Mouse (Mus musculus): ENCODE data around the gene Mark3. TPM values are rescaled to one million over a fixed set of nuclear protein-coding genes. Genes with fewer than 3 reads are reported as not detected.
"Not testable (repeated sequence)": the region's sequence is repeated elsewhere in the genome, so short reads cannot be mapped to it uniquely, and the experiment has no call there.

Mark3 gene
- polyA plus RNA-seq, 1 experiment: 42.1 TPM

DNA sequence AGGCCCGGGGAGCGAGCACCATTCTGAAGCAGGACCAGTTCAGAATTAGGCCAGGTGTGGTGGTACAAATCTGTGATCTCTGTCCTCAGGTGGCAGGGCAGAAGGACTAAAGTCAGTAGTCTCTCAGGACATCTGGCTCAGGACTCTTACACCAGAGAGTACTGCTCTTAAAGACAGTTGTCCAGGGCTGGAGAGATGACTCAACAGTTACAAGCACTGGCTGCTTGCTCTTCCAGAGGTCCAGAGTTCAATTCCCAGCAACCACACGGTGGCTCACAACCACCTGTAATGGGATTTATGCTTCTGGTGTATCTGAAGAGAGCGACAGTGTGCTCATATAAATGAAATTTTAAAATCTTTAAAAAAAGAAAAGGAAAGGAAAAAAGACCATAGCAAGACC, 85.0 kb downstream of the Mark3 start:
- no peaks in the 10 kb centered on the region for H3K79me2 ChIP-seq (ENCODE audit: control insufficient read depth, insufficient read depth)
- no peaks in the 10 kb centered on the region for H3K27me3 ChIP-seq (ENCODE audit: control insufficient read depth, insufficient read depth, insufficient read length)
- H3ac ChIP-seq (ENCODE audit: control insufficient read depth, insufficient read length): no peak overlapping the region
- no peak overlapping the region for H3K4me2 ChIP-seq (ENCODE audit: low read depth)
- no peak overlapping the region for H3K4me3 ChIP-seq
- peaks cover 12% of the 10 kb centered on the region for H3K36me3 ChIP-seq (ENCODE audit: control insufficient read depth, insufficient read depth)
- TF ChIP-seq MYOG (IDR thresholded peaks at IDR 0.05; ENCODE audit: control insufficient read depth in 1 of 3, insufficient read depth in 1 of 3, insufficient read length in 2 of 3, low read depth in 2 of 3) (no peak), SRF (IDR thresholded peaks at IDR 0.05; ENCODE audit: control insufficient read depth, insufficient read length, low read depth) (no peak), REST (IDR thresholded peaks at IDR 0.05; ENCODE audit: insufficient read depth, insufficient read length) (no peak), POLR2AphosphoS2 (IDR thresholded peaks at IDR 0.05; ENCODE audit: insufficient read length, low read depth) (no peak), MAX (IDR thresholded peaks at IDR 0.05; ENCODE audit: low read depth) (no peak), MYOD1 (IDR thresholded peaks at IDR 0.05; ENCODE audit: control insufficient read depth in 1 of 3, insufficient read length in 2 of 3, low read depth in 2 of 3) (no peak), TCF12 (IDR thresholded peaks at IDR 0.05; ENCODE audit: insufficient read depth, poor library complexity, severe bottlenecking) (no peak), TCF3 (IDR thresholded peaks at IDR 0.05; ENCODE audit: insufficient read length, low read depth) (no peak), POLR2A (IDR thresholded peaks at IDR 0.05; ENCODE audit: insufficient read length, low read depth) (no peak), USF1 (IDR thresholded peaks at IDR 0.05; ENCODE audit: low read depth) (no peak), E2F4 (IDR thresholded peaks at IDR 0.05; ENCODE audit: insufficient read depth) (no peak), CEBPB (IDR thresholded peaks at IDR 0.05; ENCODE audit: insufficient read depth, poor library complexity, severe bottlenecking) (no peak)

DNA sequence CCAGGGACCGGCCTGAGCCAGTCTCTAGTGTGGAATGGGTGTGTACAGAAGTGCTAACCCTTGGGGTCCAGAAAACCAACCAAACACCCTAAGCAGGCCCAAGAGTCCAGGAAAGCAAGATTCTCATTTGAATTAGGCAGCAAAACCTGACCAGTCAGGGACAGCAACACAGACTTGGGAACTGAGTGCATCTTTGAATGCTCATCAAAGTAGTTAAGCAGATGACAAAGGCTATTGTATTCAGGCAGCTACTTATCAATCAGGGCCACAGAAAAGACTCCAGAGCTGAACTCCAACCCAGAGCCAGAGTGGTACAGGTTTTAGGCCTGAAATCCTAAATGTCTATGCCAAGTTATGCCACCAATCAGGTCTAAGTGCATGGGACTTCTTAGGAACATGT, 86.3 kb downstream of the Mark3 start:
- no peak overlapping the region for H3K4me2 ChIP-seq (ENCODE audit: low read depth)
- no peaks in the 10 kb centered on the region for H3K79me2 ChIP-seq (ENCODE audit: control insufficient read depth, insufficient read depth)
- no peak overlapping the region for H3ac ChIP-seq (ENCODE audit: control insufficient read depth, insufficient read length)
- no peaks in the 10 kb centered on the region for H3K27me3 ChIP-seq (ENCODE audit: control insufficient read depth, insufficient read depth, insufficient read length)
- no peak overlapping the region for H3K4me3 ChIP-seq
- peaks cover 2% of the 10 kb centered on the region for H3K36me3 ChIP-seq (ENCODE audit: control insufficient read depth, insufficient read depth)
- no peak for TF ChIP-seq TCF3 (IDR thresholded peaks at IDR 0.05; ENCODE audit: insufficient read length, low read depth)
- TF ChIP-seq E2F4 (IDR thresholded peaks at IDR 0.05; ENCODE audit: insufficient read depth): no peak
- no peak for TF ChIP-seq CEBPB (IDR thresholded peaks at IDR 0.05; ENCODE audit: insufficient read depth, poor library complexity, severe bottlenecking)
- TF ChIP-seq MAX (IDR thresholded peaks at IDR 0.05; ENCODE audit: low read depth): no peak
- no peak for TF ChIP-seq POLR2A (IDR thresholded peaks at IDR 0.05; ENCODE audit: insufficient read length, low read depth)
- TF ChIP-seq POLR2AphosphoS2 (IDR thresholded peaks at IDR 0.05; ENCODE audit: insufficient read length, low read depth): no peak
- no peak for TF ChIP-seq USF1 (IDR thresholded peaks at IDR 0.05; ENCODE audit: low read depth)
- TF ChIP-seq TCF12 (IDR thresholded peaks at IDR 0.05; ENCODE audit: insufficient read depth, poor library complexity, severe bottlenecking): no peak
- no peak for TF ChIP-seq SRF (IDR thresholded peaks at IDR 0.05; ENCODE audit: control insufficient read depth, insufficient read length, low read depth)
- TF ChIP-seq MYOD1 (IDR thresholded peaks at IDR 0.05; ENCODE audit: control insufficient read depth in 1 of 3, insufficient read length in 2 of 3, low read depth in 2 of 3): no peak
- TF ChIP-seq MYOG (IDR thresholded peaks at IDR 0.05; ENCODE audit: control insufficient read depth in 1 of 3, insufficient read depth in 1 of 3, insufficient read length in 2 of 3, low read depth in 2 of 3): no peak
- TF ChIP-seq REST (IDR thresholded peaks at IDR 0.05; ENCODE audit: insufficient read depth, insufficient read length): no peak

DNA sequence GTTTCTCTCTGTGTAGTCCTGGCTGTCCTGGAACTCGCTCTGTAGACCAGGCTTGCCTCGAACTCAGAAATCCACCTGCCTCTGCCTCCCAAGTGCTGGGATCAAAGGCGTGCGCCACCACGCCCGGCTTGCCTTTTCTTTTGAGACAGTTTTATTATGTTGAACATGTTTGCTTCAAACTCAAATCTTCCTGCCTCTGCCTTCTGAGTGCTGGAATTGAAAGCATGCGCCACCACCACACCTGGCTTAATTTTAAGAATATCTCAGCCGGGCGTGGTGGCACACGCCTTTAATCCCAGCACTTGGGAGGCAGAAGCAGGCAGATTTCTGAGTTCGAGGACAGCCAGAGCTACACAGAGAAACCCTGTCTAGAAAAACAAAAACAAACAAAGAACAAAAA, 87.2 kb downstream of the Mark3 start:
- not testable (repeated sequence) for H3K79me2 ChIP-seq (ENCODE audit: control insufficient read depth, insufficient read depth); H3K27me3 ChIP-seq (ENCODE audit: control insufficient read depth, insufficient read depth, insufficient read length); H3K4me2 ChIP-seq (ENCODE audit: low read depth); H3K4me3 ChIP-seq; H3K36me3 ChIP-seq (ENCODE audit: control insufficient read depth, insufficient read depth); H3ac ChIP-seq (ENCODE audit: control insufficient read depth, insufficient read length)

DNA sequence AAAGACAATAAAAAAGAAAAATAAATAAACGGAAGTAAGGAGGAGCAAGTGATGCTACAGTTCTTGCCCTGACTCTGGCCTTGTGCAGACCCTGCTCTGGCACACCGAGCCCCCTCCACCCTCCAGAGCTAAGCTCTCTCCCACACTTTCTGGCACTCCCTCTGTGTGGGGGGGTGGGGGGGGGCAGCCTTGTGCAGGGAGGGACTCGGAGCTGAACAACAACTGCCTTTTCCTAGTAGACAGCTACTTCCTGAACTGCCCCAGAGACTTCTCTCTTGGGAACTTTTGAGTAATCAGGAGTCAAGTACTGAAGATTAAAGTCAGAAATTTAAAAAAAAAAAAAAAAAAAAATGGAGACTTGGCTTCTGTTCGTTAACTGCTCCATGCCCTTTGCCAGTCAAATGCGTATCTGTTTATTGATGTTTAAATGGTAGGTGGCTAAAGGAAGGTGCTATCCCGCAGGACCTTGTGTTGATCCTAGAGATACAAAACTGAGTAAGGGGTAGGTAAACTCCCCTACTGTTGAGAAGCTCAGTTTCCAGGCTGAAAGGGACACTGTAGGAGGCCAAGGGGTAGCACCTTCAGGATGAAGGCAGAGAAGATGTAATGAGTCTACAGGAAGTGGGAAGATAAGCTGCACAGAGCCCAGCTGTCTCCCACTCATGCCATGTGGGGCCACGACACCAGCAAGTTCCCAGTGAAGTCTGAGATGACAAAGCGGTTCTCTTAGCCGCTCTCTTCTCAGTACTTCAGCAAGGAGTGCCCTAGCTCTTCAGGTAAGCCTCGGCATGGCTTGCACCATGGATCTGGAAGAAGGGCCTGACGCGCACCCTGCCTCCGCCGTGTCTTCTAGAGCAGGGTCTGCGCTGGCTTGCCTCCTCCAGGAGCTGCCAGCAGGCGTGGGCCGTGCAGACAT, 89.2 kb downstream of the Mark3 start:
- no peak for TF ChIP-seq REST (IDR thresholded peaks at IDR 0.05; ENCODE audit: insufficient read depth, insufficient read length)
- TF ChIP-seq MYOG (IDR thresholded peaks at IDR 0.05; ENCODE audit: control insufficient read depth in 1 of 3, insufficient read depth in 1 of 3, insufficient read length in 2 of 3, low read depth in 2 of 3): peak in 2 of 3 experiments; percentile 52 to 90
- TF ChIP-seq MYOD1 (IDR thresholded peaks at IDR 0.05; ENCODE audit: control insufficient read depth in 1 of 3, insufficient read length in 2 of 3, low read depth in 2 of 3): peak in 2 of 3 experiments; percentile 89 to 92
- no peak for TF ChIP-seq CEBPB (IDR thresholded peaks at IDR 0.05; ENCODE audit: insufficient read depth, poor library complexity, severe bottlenecking)
- no peak for TF ChIP-seq SRF (IDR thresholded peaks at IDR 0.05; ENCODE audit: control insufficient read depth, insufficient read length, low read depth)
- TF ChIP-seq POLR2A (IDR thresholded peaks at IDR 0.05; ENCODE audit: insufficient read length, low read depth): no peak
- peak; percentile 9 for TF ChIP-seq TCF12 (IDR thresholded peaks at IDR 0.05; ENCODE audit: insufficient read depth, poor library complexity, severe bottlenecking)
- no peak for TF ChIP-seq TCF3 (IDR thresholded peaks at IDR 0.05; ENCODE audit: insufficient read length, low read depth)
- TF ChIP-seq POLR2AphosphoS2 (IDR thresholded peaks at IDR 0.05; ENCODE audit: insufficient read length, low read depth): peak; percentile 24
- no peak for TF ChIP-seq MAX (IDR thresholded peaks at IDR 0.05; ENCODE audit: low read depth)
- Histone ChIP-seq H3K27me3 (ENCODE audit: control insufficient read depth, insufficient read depth, insufficient read length) (no peaks in the 10 kb centered on the region), H3K4me2 (ENCODE audit: low read depth) (peak overlapping the region; percentile 70), H3K36me3 (ENCODE audit: control insufficient read depth, insufficient read depth) (no peaks in the 10 kb centered on the region), H3K79me2 (ENCODE audit: control insufficient read depth, insufficient read depth) (no peaks in the 10 kb centered on the region), H3ac (ENCODE audit: control insufficient read depth, insufficient read length) (no peak overlapping the region), H3K4me3 (no peak overlapping the region)

All from myocyte (in vitro differentiated cells).